Mouse (Mus musculus): ENCODE results near the gene Trpv2. TPM values are rescaled to one million over a fixed set of nuclear protein-coding genes. Genes with fewer than 3 reads are reported as not detected.

The Trpv2 gene
- polyA plus RNA-seq, 1 experiment from 2014 or later = 6.0 TPM

DNA sequence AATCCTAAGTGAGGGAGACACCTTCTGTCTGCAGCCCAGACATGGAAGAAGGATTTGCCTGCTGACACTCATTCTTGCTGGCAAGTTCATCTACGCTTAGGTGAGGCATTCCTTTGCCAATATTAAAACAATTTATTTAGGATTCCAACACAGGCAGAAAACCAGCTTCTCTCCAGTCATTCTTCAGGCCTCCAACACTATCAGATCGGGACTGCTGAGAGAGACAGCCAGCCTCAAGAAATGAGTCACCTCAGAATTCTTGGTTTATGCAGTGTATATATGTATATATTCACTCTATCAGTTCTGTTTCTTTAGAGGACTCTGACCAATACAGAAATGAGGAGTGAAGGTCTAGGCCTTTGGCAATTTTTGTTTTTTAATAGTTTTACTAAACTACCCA is 10.7 kb upstream of the Trpv2 start:
- H3K9me3 ChIP-seq (ENCODE audit: control insufficient read depth) = no peaks in the 10 kb centered on the region
- H3K4me1 ChIP-seq (replicated peaks; ENCODE audit: control insufficient read depth, insufficient read depth, low read length) = no peaks in the 10 kb centered on the region
- TF ChIP-seq CTCF (IDR thresholded peaks at IDR 0.05; ENCODE audit: low read depth) = no peak
- no peak overlapping the region for H3K27ac ChIP-seq (ENCODE audit: low read depth, low read length)
- no peaks in the 10 kb centered on the region for H3K27me3 ChIP-seq (replicated peaks; ENCODE audit: control insufficient read depth, insufficient read depth, low read length)
- no peaks in the 10 kb centered on the region for H3K36me3 ChIP-seq (ENCODE audit: control insufficient read depth, insufficient read depth)
- H3K4me3 ChIP-seq (ENCODE audit: low read depth, low read length) = no peak overlapping the region
- H3K9ac ChIP-seq (ENCODE audit: low read depth, low read length) = no peak overlapping the region
- H3K4me2 ChIP-seq (replicated peaks; ENCODE audit: low read depth) = no peak overlapping the region
- ATAC-seq = no peak
- 86% methylated on average over 2 of the region's 2 CpGs for WGBS

GRCm38 (mm10) chr11:62565747-62566146 is 8.5 kb upstream of the Trpv2 start:
- TF ChIP-seq CTCF (IDR thresholded peaks at IDR 0.05; ENCODE audit: low read depth) = no peak
- Histone ChIP-seq H3K9ac (ENCODE audit: low read depth, low read length) (no peak overlapping the region), H3K4me1 (replicated peaks; ENCODE audit: control insufficient read depth, insufficient read depth, low read length) (no peaks in the 10 kb centered on the region), H3K4me2 (replicated peaks; ENCODE audit: low read depth) (no peak overlapping the region), H3K27ac (ENCODE audit: low read depth, low read length) (no peak overlapping the region), H3K27me3 (replicated peaks; ENCODE audit: control insufficient read depth, insufficient read depth, low read length) (no peaks in the 10 kb centered on the region), H3K4me3 (ENCODE audit: low read depth, low read length) (no peak overlapping the region), H3K9me3 (ENCODE audit: control insufficient read depth) (no peaks in the 10 kb centered on the region), H3K36me3 (ENCODE audit: control insufficient read depth, insufficient read depth) (no peaks in the 10 kb centered on the region)
- ATAC-seq = 0 out of 2 replicates have a peak, but pooled peaks have one; percentile 33
- 68% methylated on average over 7 of the region's 7 CpGs for WGBS

DNA sequence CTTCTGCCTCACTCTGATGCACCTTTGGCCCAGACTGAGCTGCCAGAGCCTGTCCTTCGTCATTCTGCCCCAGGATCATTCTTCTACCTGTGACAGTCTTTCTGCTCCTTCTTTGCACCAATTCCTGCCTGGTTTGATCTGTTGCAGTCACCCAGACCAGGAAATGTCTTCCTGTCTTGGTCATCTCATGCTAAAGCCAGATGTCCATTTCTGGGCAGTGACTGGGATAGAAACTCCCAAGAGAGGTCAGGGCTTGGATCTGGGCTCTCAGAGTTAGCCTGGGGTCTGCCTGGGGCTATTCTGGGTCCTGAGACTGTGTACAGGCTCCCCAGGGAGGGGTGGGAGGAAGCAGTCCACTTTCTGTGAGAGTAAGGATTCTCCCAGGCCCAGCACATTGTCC is 8.1 kb upstream of the Trpv2 start:
- Histone ChIP-seq H3K36me3 (ENCODE audit: control insufficient read depth, insufficient read depth) (no peaks in the 10 kb centered on the region), H3K9ac (ENCODE audit: low read depth, low read length) (no peak overlapping the region), H3K27ac (ENCODE audit: low read depth, low read length) (no peak overlapping the region), H3K9me3 (ENCODE audit: control insufficient read depth) (no peaks in the 10 kb centered on the region), H3K4me3 (ENCODE audit: low read depth, low read length) (no peak overlapping the region), H3K4me2 (replicated peaks; ENCODE audit: low read depth) (no peak overlapping the region), H3K27me3 (replicated peaks; ENCODE audit: control insufficient read depth, insufficient read depth, low read length) (no peaks in the 10 kb centered on the region), H3K4me1 (replicated peaks; ENCODE audit: control insufficient read depth, insufficient read depth, low read length) (no peaks in the 10 kb centered on the region)
- WGBS = 39% methylated on average over 1 of the region's 1 CpGs
- ATAC-seq = 0 out of 2 replicates have a peak, but pooled peaks have one; percentile 19
- TF ChIP-seq CTCF (IDR thresholded peaks at IDR 0.05; ENCODE audit: low read depth) = no peak

GRCm38 (mm10) chr11:62568300-62568699 is 6.0 kb upstream of the Trpv2 start:
- Histone ChIP-seq H3K27me3 (replicated peaks; ENCODE audit: control insufficient read depth, insufficient read depth, low read length) (no peaks in the 10 kb centered on the region), H3K4me1 (replicated peaks; ENCODE audit: control insufficient read depth, insufficient read depth, low read length) (no peaks in the 10 kb centered on the region), H3K9ac (ENCODE audit: low read depth, low read length) (no peak overlapping the region), H3K9me3 (ENCODE audit: control insufficient read depth) (no peaks in the 10 kb centered on the region), H3K4me3 (ENCODE audit: low read depth, low read length) (no peak overlapping the region), H3K4me2 (replicated peaks; ENCODE audit: low read depth) (no peak overlapping the region), H3K27ac (ENCODE audit: low read depth, low read length) (no peak overlapping the region), H3K36me3 (ENCODE audit: control insufficient read depth, insufficient read depth) (no peaks in the 10 kb centered on the region)
- TF ChIP-seq CTCF (IDR thresholded peaks at IDR 0.05; ENCODE audit: low read depth) = no peak
- 46% methylated on average over 3 of the region's 3 CpGs for WGBS
- no peak for ATAC-seq

GRCm38 (mm10) chr11:62574703-62575085 is 408 bp downstream of the Trpv2 start:
- no peak overlapping the region for H3K27ac ChIP-seq (ENCODE audit: low read depth, low read length)
- WGBS = 74% methylated on average over 4 of the region's 4 CpGs
- H3K27me3 ChIP-seq (replicated peaks; ENCODE audit: control insufficient read depth, insufficient read depth, low read length) = 0 out of 2 replicates have a peak, but pooled peaks cover 7% of the 10 kb centered on the region
- no peaks in the 10 kb centered on the region for H3K9me3 ChIP-seq (ENCODE audit: control insufficient read depth)
- ATAC-seq = no peak
- no peak overlapping the region for H3K9ac ChIP-seq (ENCODE audit: low read depth, low read length)
- H3K36me3 ChIP-seq (ENCODE audit: control insufficient read depth, insufficient read depth) = no peaks in the 10 kb centered on the region
- H3K4me1 ChIP-seq (replicated peaks; ENCODE audit: control insufficient read depth, insufficient read depth, low read length) = peaks cover 4% of the 10 kb centered on the region
- no peak overlapping the region; the same call in 1 of the 2 replicates for H3K4me2 ChIP-seq (replicated peaks; ENCODE audit: low read depth)
- TF ChIP-seq CTCF (IDR thresholded peaks at IDR 0.05; ENCODE audit: low read depth) = no peak
- no peak overlapping the region for H3K4me3 ChIP-seq (ENCODE audit: low read depth, low read length)

- Histone ChIP-seq H3K36me3 (ENCODE audit: control insufficient read depth, insufficient read depth) (no peaks in the 10 kb centered on the region), H3K27ac (ENCODE audit: low read depth, low read length) (no peak overlapping the region), H3K4me2 (replicated peaks; ENCODE audit: low read depth) (peak overlapping the region; percentile 98), H3K9me3 (ENCODE audit: control insufficient read depth) (no peaks in the 10 kb centered on the region), H3K4me3 (ENCODE audit: low read depth, low read length) (peak overlapping the region; percentile 62), H3K9ac (ENCODE audit: low read depth, low read length) (peak overlapping the region; percentile 42), H3K27me3 (replicated peaks; ENCODE audit: control insufficient read depth, insufficient read depth, low read length) (0 out of 2 replicates have a peak, but pooled peaks cover 7% of the 10 kb centered on the region), H3K4me1 (replicated peaks; ENCODE audit: control insufficient read depth, insufficient read depth, low read length) (peaks cover 4% of the 10 kb centered on the region)
- TF ChIP-seq CTCF (IDR thresholded peaks at IDR 0.05; ENCODE audit: low read depth) = peak; percentile 95
- WGBS = under 1% methylated on average over 9 of the region's 9 CpGs
- peak; percentile 34 for ATAC-seq
Observed at GRCm38 (mm10) chr11:62575297-62575658, 992 bp downstream of the Trpv2 start.

Data from intestine, postnatal 0 days (tissue).